Mouse (Mus musculus): ENCODE results near the gene Nbea.

GRCm38 (mm10) chr3:55697174-55697573 lies 486.3 kb downstream of the Nbea start:
- TF ChIP-seq CTCF (IDR thresholded peaks at IDR 0.05; ENCODE audit: low read depth) (no peak), EP300 (IDR thresholded peaks at IDR 0.05; ENCODE audit: low read depth) (no peak)

Data from liver, embryonic 14.5 days (tissue).